Mouse (Mus musculus): ENCODE results near the gene Fdx1. TPM values are rescaled to one million over a fixed set of nuclear protein-coding genes. Genes with fewer than 3 reads are reported as not detected.

Fdx1 gene
- 23.4 TPM for polyA plus RNA-seq (2015; fragmentation: Illumina TruSeq; extraction: RNeasy Lipid Tissue Mini Kit (QIAGEN cat#74804); ENCODE audit: low read depth, low replicate concordance)

GRCm38 (mm10) chr9:51962975-51963701 lies at the start of gene Fdx1:
Gene Fdx1, minus strand, starts transcription at chr9:51963556.

Other genes with a start within 250 kb of the Fdx1 start
- 29.9 TPM for gene Arhgap20, start 198.2 kb downstream of the Fdx1 start, polyA plus RNA-seq (2015; fragmentation: Illumina TruSeq; extraction: RNeasy Lipid Tissue Mini Kit (QIAGEN cat#74804); ENCODE audit: low read depth, low replicate concordance)
- gene Rdx, start 83.6 kb upstream of the Fdx1 start, polyA plus RNA-seq (2015; fragmentation: Illumina TruSeq; extraction: RNeasy Lipid Tissue Mini Kit (QIAGEN cat#74804); ENCODE audit: low read depth, low replicate concordance), result 60.3 TPM
- gene Zc3h12c, start 205.0 kb upstream of the Fdx1 start, polyA plus RNA-seq (2015; fragmentation: Illumina TruSeq; extraction: RNeasy Lipid Tissue Mini Kit (QIAGEN cat#74804); ENCODE audit: low read depth, low replicate concordance), result 5.9 TPM